Comparison of ENCODE assay signal across 9 mouse cellular contexts in the genomic region with DNA sequence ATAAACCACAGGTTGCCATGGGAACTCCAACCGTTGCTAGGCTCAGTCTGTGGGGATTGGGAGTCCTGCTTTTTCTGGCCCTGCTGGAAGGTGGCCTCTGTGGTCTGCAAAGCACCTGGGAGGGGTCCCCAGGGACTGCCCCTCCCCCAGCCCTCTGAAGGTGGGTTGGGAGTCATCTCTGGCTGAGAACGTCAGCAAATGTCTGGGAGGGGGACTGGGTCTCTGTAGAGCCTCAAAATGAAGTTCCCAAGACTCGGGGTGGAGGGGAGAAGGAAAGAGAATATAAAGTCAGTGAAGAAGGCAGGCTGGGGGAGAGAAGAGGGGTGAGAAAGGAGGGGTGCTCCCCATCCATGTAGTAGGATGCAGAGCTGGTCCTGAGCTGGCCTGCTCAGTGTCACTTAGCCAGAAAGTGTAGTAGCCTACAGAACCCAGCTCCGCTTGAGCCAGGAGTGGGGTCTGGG. TPM values are rescaled to one million over a fixed set of nuclear protein-coding genes. Genes with fewer than 3 reads are reported as not detected.
A peak's percentile ranks its signal among the peaks of the same experiment; 100 is the strongest.
DNase-seq lines count a peak whose midpoint lies in the region; ATAC-seq and TF ChIP-seq lines count a peak whose summit lies in the region.
"Had no signal": no experiment of that assay in that cellular context is flagged by ENCODE, and none has a peak within 500 bp of the region (broad histone marks: within the 10 kb centered on the region; RNA-seq: fewer than 3 reads in every experiment).

No protein-coding gene starts in this region.

- H3K4me3 ChIP-seq in lung, embryonic 15.5 days, result no peak overlapping the region
- H3K4me3 ChIP-seq in lung, adult 2 months (replicated peaks; ENCODE audit: extremely low read depth, low read depth, low read length), result no peak overlapping the region
- no peak overlapping the region for H3K4me3 ChIP-seq in forebrain, embryonic 12.5 days (replicated peaks)
- H3K4me3 ChIP-seq in midbrain, embryonic 10.5 days, result no peak overlapping the region

- H3K27ac ChIP-seq in lung, embryonic 15.5 days, result peak overlapping the region; percentile 58; the same call in 1 of the 2 replicates
- peak overlapping the region; percentile 66 for H3K27ac ChIP-seq in forebrain, embryonic 12.5 days
- peak overlapping the region; percentile 39 for H3K27ac ChIP-seq in midbrain, embryonic 10.5 days (replicated peaks)
- H3K27ac ChIP-seq: liver, embryonic 14.5 days had no signal

- H3K4me2 ChIP-seq in lung, embryonic 15.5 days, result peak overlapping the region; percentile 33
- peak overlapping the region; percentile 25 for H3K4me2 ChIP-seq in forebrain, embryonic 12.5 days

- H3K4me1 ChIP-seq in lung, embryonic 15.5 days, result peaks cover 34% of the 10 kb centered on the region
- H3K4me1 ChIP-seq in lung, adult 2 months (ENCODE audit: control insufficient read depth, insufficient read depth, low read length), result peaks cover 16% of the 10 kb centered on the region
- H3K4me1 ChIP-seq in forebrain, embryonic 12.5 days, result peaks cover 18% of the 10 kb centered on the region
- peaks cover 23% of the 10 kb centered on the region for H3K4me1 ChIP-seq in midbrain, embryonic 10.5 days

- 29% methylated on average over 4 of the region's 4 CpGs for WGBS in lung, embryonic 15.5 days
- 67% methylated on average over 4 of the region's 4 CpGs for WGBS in lung, adult 2 months
- WGBS in forebrain, embryonic 12.5 days, result 37% methylated on average over 4 of the region's 4 CpGs
- 45% methylated on average over 4 of the region's 4 CpGs for WGBS in midbrain, embryonic 10.5 days

- DNase-seq in lung, adult 2 months, result no peak
- peak; percentile 54 for DNase-seq in kidney, postnatal 10 days
- DNase-seq in midbrain, embryonic 10.5 days (ENCODE audit: low spot score), result no peak
- no peak for DNase-seq in adipocyte (ENCODE audit: low spot score)
- DNase-seq in urinary bladder, postnatal 4 days (ENCODE audit: low spot score in 2 of 2), result no peak
- no peak for DNase-seq in urinary bladder, postnatal 25 days (ENCODE audit: low spot score)

- peak; percentile 36; the same call in 1 of the 2 replicates for ATAC-seq in lung, embryonic 15.5 days (ENCODE audit: borderline replicate concordance, extremely low read depth, low FRiP score, low TSS enrichment)
- peak; percentile 57; the same call in 1 of the 2 replicates for ATAC-seq in forebrain, embryonic 12.5 days (ENCODE audit: low FRiP score)

- no peaks in the 10 kb centered on the region for H3K36me3 ChIP-seq in lung, embryonic 15.5 days
- no peaks in the 10 kb centered on the region for H3K36me3 ChIP-seq in forebrain, embryonic 12.5 days (replicated peaks)
- no peaks in the 10 kb centered on the region for H3K36me3 ChIP-seq in midbrain, embryonic 10.5 days

- no peaks in the 10 kb centered on the region for H3K27me3 ChIP-seq in lung, embryonic 15.5 days
- H3K27me3 ChIP-seq in forebrain, embryonic 12.5 days, result no peaks in the 10 kb centered on the region; the same call in 1 of the 2 replicates
- H3K27me3 ChIP-seq in midbrain, embryonic 10.5 days (ENCODE audit: low read depth, poor library complexity, severe bottlenecking), result no peaks in the 10 kb centered on the region

- no peak overlapping the region for H3K9ac ChIP-seq in lung, embryonic 15.5 days
- H3K9ac ChIP-seq in forebrain, embryonic 12.5 days, result no peak overlapping the region
- H3K9ac ChIP-seq: liver, embryonic 14.5 days had no signal

- no peak for TF ChIP-seq CTCF in lung, adult 2 months (IDR thresholded peaks at IDR 0.05; ENCODE audit: insufficient read depth, low read length)

- no peaks in the 10 kb centered on the region for H3K9me3 ChIP-seq in lung, embryonic 15.5 days
- H3K9me3 ChIP-seq in forebrain, embryonic 12.5 days, result no peaks in the 10 kb centered on the region
- H3K9me3 ChIP-seq in midbrain, embryonic 10.5 days (replicated peaks), result no peaks in the 10 kb centered on the region

- no peak for TF ChIP-seq POLR2A in lung, adult 2 months (IDR thresholded peaks at IDR 0.05; ENCODE audit: borderline replicate concordance, extremely low read depth, low read depth, low read length)

RNA-seq across cellular contexts. Expression of a gene that starts 33.6 kb away (rescaled TPM):
- polyA plus RNA-seq in lung, embryonic 15.5 days (2015; fragmentation: Nextera tagmentation; extraction: Ambion mirVana), result 1.8 and 2.0 TPM in 2 replicates
- polyA plus RNA-seq in lung, adult 2 months (2012; rRNA removed), result 14.5 and 38.8 TPM in 2 replicates
- polyA plus RNA-seq in forebrain, embryonic 12.5 days (2016; fragmentation: Nextera tagmentation; extraction: Ambion mirVana), result 0.57 and 0.72 TPM in 2 replicates
- polyA plus RNA-seq in midbrain, embryonic 10.5 days (2016; fragmentation: Nextera tagmentation; extraction: Ambion mirVana), result 0.16 and 0.19 TPM in 2 replicates
